Mouse (Mus musculus): ENCODE measurements around the gene Olfr652. TPM values are rescaled to one million over a fixed set of nuclear protein-coding genes. Genes with fewer than 3 reads are reported as not detected.

Gene Olfr652
- polyA plus RNA-seq (2015; fragmentation: Nextera tagmentation; extraction: Ambion mirVana): not detected in 2 replicates

- Histone ChIP-seq H3K9ac (no peak within 1 kb of the TSS), H3K27me3 (replicated peaks) (no peaks in the 10 kb centered on the region)
- no peak for ATAC-seq
These were observed at the start of gene Olfr652 for GRCm38 (mm10) chr7:104560601-104561000. Olfr652 (plus strand) TSS chr7:104560901.

GRCm38 (mm10) chr7:104549833-104550232 lies 10.9 kb upstream of the Olfr652 start, which contains the start of gene Olfr651:
Olfr651 (plus strand) TSS chr7:104550133.
- H3K36me3 ChIP-seq: no peaks in the 10 kb centered on the region
- no peak for ATAC-seq
- WGBS: 76% methylated on average over 5 of the region's 5 CpGs
- no peaks in the 10 kb centered on the region for H3K4me1 ChIP-seq (replicated peaks)
- no peak within 1 kb of the TSS for H3K4me3 ChIP-seq (replicated peaks)
- H3K9ac ChIP-seq: no peak within 1 kb of the TSS
- no peak within 1 kb of the TSS for H3K4me2 ChIP-seq (replicated peaks)
- no peaks in the 10 kb centered on the region for H3K27me3 ChIP-seq (replicated peaks)
- no peak within 1 kb of the TSS for H3K27ac ChIP-seq
- H3K9me3 ChIP-seq: no peaks in the 10 kb centered on the region

More at GRCm38 (mm10) chr7:104560601-104561000, at the start of gene Olfr652:
- H3K4me1 ChIP-seq (replicated peaks): no peaks in the 10 kb centered on the region
- no peaks in the 10 kb centered on the region for H3K9me3 ChIP-seq
- H3K27ac ChIP-seq: no peak within 1 kb of the TSS
- H3K4me2 ChIP-seq (replicated peaks): no peak within 1 kb of the TSS
- H3K4me3 ChIP-seq (replicated peaks): no peak within 1 kb of the TSS
- no peaks in the 10 kb centered on the region for H3K36me3 ChIP-seq

GRCm38 (mm10) chr7:104552700-104553099 lies 8.0 kb upstream of the Olfr652 start:
- ATAC-seq: no peak
- WGBS: 74% methylated on average over 1 of the region's 1 CpGs
- H3K4me2 ChIP-seq (replicated peaks): no peak overlapping the region

DNA sequence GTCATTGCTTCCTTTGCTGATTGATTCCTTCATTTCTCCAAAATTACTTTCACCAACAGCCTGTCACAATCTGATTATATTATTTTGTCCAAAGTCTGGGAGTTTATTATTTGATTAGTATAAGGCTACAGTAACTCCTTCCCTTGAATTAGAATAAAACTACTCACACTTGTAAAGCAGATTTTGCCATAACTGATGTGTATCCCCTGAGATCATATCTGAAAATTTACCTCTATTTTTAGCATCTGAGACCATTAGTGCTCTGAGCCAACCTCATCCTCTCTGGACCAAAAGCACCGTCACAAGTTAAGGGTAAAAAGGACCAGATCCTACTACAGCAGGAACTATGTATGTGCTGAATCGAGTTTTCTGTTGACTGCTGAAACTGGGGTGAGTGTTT lies 16.3 kb downstream of the Olfr652 start, which contains the start of gene Olfr653:
Gene Olfr653, plus strand, starts transcription at position 301 of the 400 bp plus-strand sequence.
- Histone ChIP-seq H3K36me3 (no peaks in the 10 kb centered on the region), H3K4me1 (replicated peaks) (no peaks in the 10 kb centered on the region), H3K9me3 (no peaks in the 10 kb centered on the region), H3K9ac (no peak within 1 kb of the TSS), H3K27ac (no peak within 1 kb of the TSS), H3K4me2 (replicated peaks) (no peak within 1 kb of the TSS), H3K27me3 (replicated peaks) (no peaks in the 10 kb centered on the region), H3K4me3 (replicated peaks) (no peak within 1 kb of the TSS)
- ATAC-seq: no peak
- 74% methylated on average over 2 of the region's 2 CpGs for WGBS

More at GRCm38 (mm10) chr7:104552700-104553099, 8.0 kb upstream of the Olfr652 start:
- no peaks in the 10 kb centered on the region for H3K9me3 ChIP-seq
- H3K27me3 ChIP-seq (replicated peaks): no peaks in the 10 kb centered on the region
- H3K4me1 ChIP-seq (replicated peaks): no peaks in the 10 kb centered on the region
- no peak overlapping the region for H3K4me3 ChIP-seq (replicated peaks)
- no peak overlapping the region for H3K27ac ChIP-seq
- H3K9ac ChIP-seq: no peak overlapping the region
- no peaks in the 10 kb centered on the region for H3K36me3 ChIP-seq

- peak; percentile 89 for ATAC-seq
- H3K4me3 ChIP-seq (replicated peaks): no peak overlapping the region
- 80% methylated on average over 4 of the region's 4 CpGs for WGBS
- H3K36me3 ChIP-seq: no peaks in the 10 kb centered on the region
- no peaks in the 10 kb centered on the region for H3K9me3 ChIP-seq
- no peak overlapping the region for H3K27ac ChIP-seq
- no peaks in the 10 kb centered on the region for H3K27me3 ChIP-seq (replicated peaks)
- no peak overlapping the region for H3K9ac ChIP-seq
- no peak overlapping the region for H3K4me2 ChIP-seq (replicated peaks)
- H3K4me1 ChIP-seq (replicated peaks): no peaks in the 10 kb centered on the region
These were observed 20.1 kb downstream of the Olfr652 start for GRCm38 (mm10) chr7:104580846-104581245.

DNA sequence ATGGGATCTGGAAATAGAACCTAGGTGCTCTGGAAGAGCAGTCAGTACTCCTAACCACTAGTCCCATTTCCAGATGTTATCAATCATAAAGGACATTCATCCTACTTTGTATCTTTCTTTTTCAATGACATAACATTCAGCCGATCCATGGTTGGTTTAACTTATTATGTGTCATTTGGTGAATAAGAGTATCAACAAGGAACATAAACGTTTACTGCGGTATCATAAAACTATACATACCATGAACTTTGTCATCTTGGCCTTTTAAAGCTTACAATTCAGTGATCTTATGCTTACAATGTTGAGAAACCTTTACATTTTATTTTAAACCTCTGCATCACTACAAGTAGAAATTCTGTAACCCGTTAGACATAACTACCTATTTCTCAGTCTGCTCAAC lies 20.7 kb downstream of the Olfr652 start:
- Histone ChIP-seq H3K4me3 (replicated peaks) (no peak overlapping the region), H3K9me3 (no peaks in the 10 kb centered on the region), H3K27ac (no peak overlapping the region), H3K36me3 (no peaks in the 10 kb centered on the region), H3K27me3 (replicated peaks) (no peaks in the 10 kb centered on the region), H3K4me1 (replicated peaks) (no peaks in the 10 kb centered on the region), H3K9ac (no peak overlapping the region), H3K4me2 (replicated peaks) (no peak overlapping the region)
- peak; percentile 76 for ATAC-seq
- 67% methylated on average over 4 of the region's 4 CpGs for WGBS

- ATAC-seq: no peak
- 80% methylated on average over 4 of the region's 4 CpGs for WGBS
- H3K4me2 ChIP-seq (replicated peaks): no peak within 1 kb of the TSS
These were observed 26.0 kb downstream of the Olfr652 start, which contains the start of gene Olfr654 for GRCm38 (mm10) chr7:104586725-104587124. Olfr654 (plus strand) TSS chr7:104587025.

DNA sequence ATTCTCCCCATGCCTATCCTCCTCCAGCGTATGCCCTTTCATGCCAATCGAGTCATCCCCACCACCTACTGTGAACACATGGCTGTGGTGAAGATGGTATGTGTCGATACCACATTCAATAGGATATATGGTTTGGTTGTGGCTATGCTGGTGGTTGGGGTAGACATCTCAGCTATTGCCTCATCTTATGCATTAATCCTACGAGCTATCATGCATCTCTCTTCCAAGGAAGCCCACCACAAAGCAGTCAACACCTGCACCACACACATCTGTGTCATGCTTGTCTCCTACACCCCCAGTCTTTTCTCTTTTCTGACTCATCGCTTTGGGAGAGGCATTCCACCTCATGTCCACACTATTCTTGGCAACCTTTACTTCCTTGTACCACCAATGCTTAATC lies 27.6 kb downstream of the Olfr652 start:
- 93% methylated on average over 5 of the region's 5 CpGs for whole genome bisulfite sequencing

More at GRCm38 (mm10) chr7:104586725-104587124, 26.0 kb downstream of the Olfr652 start, which contains the start of gene Olfr654:
- H3K9me3 ChIP-seq: no peaks in the 10 kb centered on the region
- H3K9ac ChIP-seq: no peak within 1 kb of the TSS
- no peaks in the 10 kb centered on the region for H3K4me1 ChIP-seq (replicated peaks)
- no peaks in the 10 kb centered on the region for H3K36me3 ChIP-seq
- H3K27ac ChIP-seq: no peak within 1 kb of the TSS
- H3K4me3 ChIP-seq (replicated peaks): no peak within 1 kb of the TSS
- H3K27me3 ChIP-seq (replicated peaks): no peaks in the 10 kb centered on the region

DNA sequence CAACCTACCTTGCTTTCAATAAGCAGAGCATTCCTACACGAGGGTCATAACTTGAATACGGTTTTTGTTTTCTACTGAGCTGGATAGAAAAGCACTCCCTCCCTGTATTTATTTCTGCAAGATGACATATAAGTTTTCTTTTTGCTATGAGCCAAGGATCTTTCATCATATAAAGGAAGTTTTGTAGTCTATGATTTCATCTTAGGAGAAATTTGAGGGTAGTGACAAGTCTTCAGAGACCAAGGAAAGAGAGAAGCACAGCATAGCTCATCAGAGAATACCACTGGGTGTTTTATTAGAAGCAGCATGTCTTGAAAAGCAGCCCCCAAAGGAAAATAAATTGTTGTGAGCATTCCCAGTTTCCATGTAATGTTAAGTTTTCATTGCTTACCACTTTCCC lies 41.0 kb downstream of the Olfr652 start, which contains the start of gene Olfr655:
Gene Olfr655, minus strand, starts transcription at position 101 of the 400 bp plus-strand sequence.
- Histone ChIP-seq H3K27ac (no peak within 1 kb of the TSS), H3K36me3 (no peaks in the 10 kb centered on the region), H3K4me1 (replicated peaks) (no peaks in the 10 kb centered on the region), H3K4me2 (replicated peaks) (no peak within 1 kb of the TSS), H3K4me3 (replicated peaks) (no peak within 1 kb of the TSS), H3K9ac (no peak within 1 kb of the TSS), H3K9me3 (no peaks in the 10 kb centered on the region), H3K27me3 (replicated peaks) (no peaks in the 10 kb centered on the region)
- ATAC-seq: no peak
- 87% methylated on average over 2 of the region's 2 CpGs for WGBS

More for the DNA sequence above, 27.6 kb downstream of the Olfr652 start:
- Histone ChIP-seq H3K9ac (no peak overlapping the region), H3K4me3 (replicated peaks) (no peak overlapping the region), H3K9me3 (no peaks in the 10 kb centered on the region), H3K4me2 (replicated peaks) (no peak overlapping the region), H3K4me1 (replicated peaks) (no peaks in the 10 kb centered on the region), H3K36me3 (no peaks in the 10 kb centered on the region), H3K27me3 (replicated peaks) (no peaks in the 10 kb centered on the region), H3K27ac (no peak overlapping the region)
- no peak for ATAC-seq

DNA sequence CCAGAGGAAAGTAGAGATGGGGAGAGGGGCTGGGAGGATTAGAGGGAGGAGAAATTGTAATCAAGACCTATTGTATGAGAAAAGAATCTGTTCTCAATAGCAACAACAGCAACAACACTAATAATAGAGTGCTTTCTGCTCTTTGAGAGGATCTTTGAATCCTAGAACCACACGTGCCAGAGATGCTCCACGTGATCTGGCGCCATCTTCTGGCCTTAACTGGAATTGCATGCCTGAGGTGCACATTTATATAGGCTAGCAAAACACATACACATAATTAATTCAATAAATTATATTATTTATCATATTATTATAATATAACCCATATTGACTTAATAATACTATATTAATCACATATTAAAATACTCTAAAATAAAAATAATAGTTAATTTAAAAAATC lies 42.5 kb downstream of the Olfr652 start:
- Histone ChIP-seq H3K27ac (no peak overlapping the region), H3K27me3 (replicated peaks) (no peaks in the 10 kb centered on the region), H3K4me2 (replicated peaks) (no peak overlapping the region), H3K4me3 (replicated peaks) (no peak overlapping the region), H3K36me3 (no peaks in the 10 kb centered on the region), H3K4me1 (replicated peaks) (no peaks in the 10 kb centered on the region), H3K9me3 (no peaks in the 10 kb centered on the region), H3K9ac (no peak overlapping the region)
- 6% methylated on average over 3 of the region's 3 CpGs for WGBS
- no peak for ATAC-seq

DNA sequence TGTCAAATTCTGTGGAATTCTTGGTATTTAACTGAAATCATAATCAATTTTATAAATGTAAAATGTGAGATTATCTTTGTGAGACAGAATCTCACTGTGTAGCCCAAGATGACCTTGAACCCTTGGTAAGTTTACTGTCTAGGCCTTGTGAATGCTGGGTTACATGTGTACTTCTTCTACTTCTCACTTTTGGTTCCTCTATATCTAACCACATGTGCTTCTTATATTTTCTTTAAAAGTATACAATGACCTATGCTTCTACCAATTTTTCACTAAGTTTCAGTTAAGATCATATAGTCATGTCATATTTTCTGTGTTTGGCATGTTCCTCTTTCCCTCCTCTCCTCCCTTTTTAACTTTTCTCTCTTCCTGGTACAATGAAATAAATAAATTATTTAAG lies 44.0 kb downstream of the Olfr652 start:
- no peak overlapping the region for H3K27ac ChIP-seq
- no peak for ATAC-seq
- no peaks in the 10 kb centered on the region for H3K9me3 ChIP-seq
- H3K36me3 ChIP-seq: no peaks in the 10 kb centered on the region
- no peak overlapping the region for H3K9ac ChIP-seq
- H3K4me2 ChIP-seq (replicated peaks): no peak overlapping the region
- no peaks in the 10 kb centered on the region for H3K27me3 ChIP-seq (replicated peaks)
- no peak overlapping the region for H3K4me3 ChIP-seq (replicated peaks)
- no peaks in the 10 kb centered on the region for H3K4me1 ChIP-seq (replicated peaks)

- H3K4me3 ChIP-seq (replicated peaks): no peak within 1 kb of the TSS
- no peak for ATAC-seq
- no peaks in the 10 kb centered on the region for H3K9me3 ChIP-seq
- no peak within 1 kb of the TSS for H3K9ac ChIP-seq
- H3K36me3 ChIP-seq: no peaks in the 10 kb centered on the region
- H3K27me3 ChIP-seq (replicated peaks): no peaks in the 10 kb centered on the region
- 74% methylated on average over 4 of the region's 4 CpGs for WGBS
- no peak within 1 kb of the TSS for H3K4me2 ChIP-seq (replicated peaks)
- no peak within 1 kb of the TSS for H3K27ac ChIP-seq
- H3K4me1 ChIP-seq (replicated peaks): no peaks in the 10 kb centered on the region
These were observed 53.0 kb downstream of the Olfr652 start, which contains the start of gene Olfr656 for GRCm38 (mm10) chr7:104613655-104614054. Olfr656 (plus strand) TSS chr7:104613955.

All from intestine, embryonic 15.5 days (tissue).